Mouse (Mus musculus) neural tube, embryonic 15.5 days (tissue): ENCODE measurements around the gene Cadm2. TPM values are rescaled to one million over a fixed set of nuclear protein-coding genes. Genes with fewer than 3 reads are reported as not detected.

Source experiments
- ATAC-seq: fragments of 200-750 bp; cut with Nextera tagmentation; 2 replicates; pipeline ENCODE4 v1.8.0; 2017; ENCODE audit warnings: mild to moderate bottlenecking, moderate TSS enrichment, moderate library complexity; ENCODE audit not compliant: low FRiP score
- H3K27ac ChIP-seq: fragments of 300-500 bp; sonication (generic); replicated peaks from 2 replicates; pipeline ENCODE4 v1.5.1; 2015; ENCODE audit warnings: mild to moderate bottlenecking, inconsistent platforms
- H3K27me3 ChIP-seq: fragments of 300-500 bp; sonication (generic); replicated peaks from 2 replicates; pipeline ENCODE4 v1.6.1; 2015; ENCODE audit warnings: inconsistent platforms
- H3K36me3 ChIP-seq: fragments of 300-500 bp; sonication (generic); 2 replicates; pipeline ENCODE4 v1.6.1; 2015; ENCODE audit warnings: inconsistent platforms
- H3K4me1 ChIP-seq: fragments of 300-500 bp; sonication (generic); 2 replicates; pipeline ENCODE4 v1.6.1; 2015; ENCODE audit warnings: inconsistent platforms
- H3K4me2 ChIP-seq: fragments of 300-500 bp; sonication (generic); 2 replicates; pipeline ENCODE4 v1.6.1; 2015; ENCODE audit warnings: inconsistent platforms, mild to moderate bottlenecking, moderate library complexity
- H3K4me3 ChIP-seq: fragments of 300-500 bp; sonication (generic); replicated peaks from 2 replicates; pipeline ENCODE4 v1.5.1; 2015; ENCODE audit warnings: mild to moderate bottlenecking, inconsistent platforms
- H3K9ac ChIP-seq: fragments of 300-500 bp; sonication (generic); replicated peaks from 2 replicates; pipeline ENCODE4 v1.6.1; 2015; ENCODE audit warnings: mild to moderate bottlenecking, inconsistent platforms
- H3K9me3 ChIP-seq: fragments of 300-500 bp; sonication (generic); replicated peaks from 2 replicates; pipeline ENCODE4 v1.6.1; 2016; ENCODE audit warnings: inconsistent platforms
- WGBS: fragments of 180-500 bp; shearing (Covaris S2); methylation state at CpG from one replicate; pipeline ENCODE4 v1.1.7; 2015; ENCODE audit warnings: mixed read lengths; 5-methylcytosine and 5-hydroxymethylcytosine counted together
- polyA plus RNA-seq: library from polyadenylated mRNA; unstranded; fragments of >200 nt; fragmentation: Nextera tagmentation; extraction: Ambion mirVana; gene quantifications from 2 replicates; pipeline ENCODE4 v1.2.1, GENCODE M21; 2015

Cadm2 gene
- polyA plus RNA-seq, 1 experiment from 2014 or later, result 64.9 TPM

DNA sequence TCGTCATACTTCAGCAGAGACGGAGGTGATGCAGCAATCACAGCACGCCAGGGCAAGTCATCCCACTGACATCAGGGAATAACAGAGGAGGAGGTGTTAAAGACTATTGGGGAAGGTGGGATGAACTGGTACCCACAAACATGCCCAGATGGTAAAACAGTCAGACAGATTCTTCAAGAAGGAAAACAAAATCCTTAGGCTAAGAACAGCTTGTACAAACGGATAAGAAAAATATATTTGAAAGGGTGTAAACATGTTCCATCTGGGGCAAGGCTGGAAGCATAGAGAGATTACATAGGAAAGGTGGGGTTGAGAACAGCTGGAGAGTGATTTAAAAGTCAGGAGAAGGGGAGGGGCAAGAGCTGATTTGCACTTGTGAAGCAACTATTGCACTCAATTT lies 619.0 kb downstream of the Cadm2 start:
- Histone ChIP-seq H3K4me3 (no peak overlapping the region), H3K4me1 (no peaks in the 10 kb centered on the region), H3K36me3 (no peaks in the 10 kb centered on the region), H3K9ac (no peak overlapping the region), H3K9me3 (no peaks in the 10 kb centered on the region), H3K4me2 (no peak overlapping the region), H3K27me3 (no peaks in the 10 kb centered on the region), H3K27ac (no peak overlapping the region)
- no peak for ATAC-seq
- WGBS, result 59% methylated on average over 4 of the region's 4 CpGs

DNA sequence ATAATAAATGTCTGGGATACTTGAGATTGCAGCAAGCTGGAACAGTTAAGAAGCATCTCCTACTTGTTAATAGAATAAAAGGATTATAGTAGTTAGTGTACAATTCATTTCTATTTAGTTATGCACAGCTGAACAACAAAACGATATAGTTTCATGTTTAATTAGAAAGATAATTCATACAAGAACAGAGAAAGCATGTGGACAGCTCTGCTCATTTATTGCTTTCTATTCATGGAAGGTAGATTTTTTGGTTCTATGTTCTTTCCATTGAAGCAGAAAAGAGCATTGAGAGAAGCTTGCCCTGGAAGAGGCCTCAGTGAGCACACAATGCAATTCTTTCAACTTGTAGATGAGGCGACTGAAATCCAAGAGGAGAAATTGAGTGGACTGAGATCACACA lies 623.2 kb downstream of the Cadm2 start:
- H3K27ac ChIP-seq, result no peak overlapping the region
- ATAC-seq, result no peak
- H3K27me3 ChIP-seq, result no peaks in the 10 kb centered on the region
- no peaks in the 10 kb centered on the region for H3K4me1 ChIP-seq
- no peak overlapping the region for H3K9ac ChIP-seq
- H3K4me2 ChIP-seq, result no peak overlapping the region
- no peaks in the 10 kb centered on the region for H3K9me3 ChIP-seq
- H3K36me3 ChIP-seq, result no peaks in the 10 kb centered on the region
- H3K4me3 ChIP-seq, result no peak overlapping the region
- WGBS, result 44% methylated on average over 2 of the region's 2 CpGs

DNA sequence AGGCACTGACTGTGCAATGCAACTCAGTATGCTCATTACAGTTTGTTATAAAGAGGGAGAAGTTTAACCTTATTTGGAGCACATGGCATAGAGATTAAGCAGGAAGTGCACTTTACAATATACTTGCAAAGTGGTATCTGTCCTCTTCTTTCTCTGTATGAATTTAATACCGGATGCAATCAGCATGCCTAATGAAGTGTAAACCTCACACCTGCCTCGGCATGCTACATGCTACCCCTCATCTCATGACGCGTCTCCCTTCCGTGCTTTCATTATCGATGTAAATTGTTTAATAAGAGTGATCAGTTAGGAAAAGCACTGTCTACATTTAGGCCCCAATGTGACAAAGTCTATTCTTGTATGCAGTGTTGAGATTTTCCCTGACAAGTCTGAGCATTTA lies 633.0 kb downstream of the Cadm2 start:
- no peaks in the 10 kb centered on the region for H3K9me3 ChIP-seq
- no peak overlapping the region for H3K4me2 ChIP-seq
- H3K27ac ChIP-seq, result no peak overlapping the region
- H3K27me3 ChIP-seq, result no peaks in the 10 kb centered on the region
- 48% methylated on average over 6 of the region's 6 CpGs for WGBS
- H3K9ac ChIP-seq, result no peak overlapping the region
- peaks cover 9% of the 10 kb centered on the region; the same call in 1 of the 2 replicates for H3K4me1 ChIP-seq
- ATAC-seq, result no peak
- H3K36me3 ChIP-seq, result no peaks in the 10 kb centered on the region
- H3K4me3 ChIP-seq, result no peak overlapping the region

DNA sequence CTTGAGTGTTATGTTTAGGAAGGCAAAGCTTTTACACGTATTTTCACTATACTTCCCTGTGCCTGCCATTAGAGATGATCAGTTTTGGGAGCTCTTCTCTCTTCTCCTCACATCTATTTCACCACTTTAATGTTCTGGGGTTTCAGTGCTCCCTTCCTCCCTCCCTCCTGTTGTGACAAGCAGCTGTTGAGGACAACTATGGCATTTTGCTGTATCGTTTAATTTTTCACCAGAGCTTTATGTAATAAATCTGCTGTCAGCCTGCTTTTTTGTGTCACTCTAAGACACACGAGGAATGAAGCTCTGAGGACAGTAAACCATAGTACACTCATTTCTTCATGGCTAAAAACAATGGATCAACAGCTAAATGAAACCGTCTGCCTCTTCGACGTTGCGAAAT lies 633.8 kb downstream of the Cadm2 start:
- H3K9ac ChIP-seq, result no peak overlapping the region
- H3K4me3 ChIP-seq, result no peak overlapping the region
- 54% methylated on average over 7 of the region's 7 CpGs for WGBS
- no peaks in the 10 kb centered on the region for H3K36me3 ChIP-seq
- H3K9me3 ChIP-seq, result no peaks in the 10 kb centered on the region
- H3K27me3 ChIP-seq, result no peaks in the 10 kb centered on the region
- no peak overlapping the region for H3K4me2 ChIP-seq
- no peak overlapping the region for H3K27ac ChIP-seq
- ATAC-seq, result no peak
- peaks cover 9% of the 10 kb centered on the region; the same call in 1 of the 2 replicates for H3K4me1 ChIP-seq

DNA sequence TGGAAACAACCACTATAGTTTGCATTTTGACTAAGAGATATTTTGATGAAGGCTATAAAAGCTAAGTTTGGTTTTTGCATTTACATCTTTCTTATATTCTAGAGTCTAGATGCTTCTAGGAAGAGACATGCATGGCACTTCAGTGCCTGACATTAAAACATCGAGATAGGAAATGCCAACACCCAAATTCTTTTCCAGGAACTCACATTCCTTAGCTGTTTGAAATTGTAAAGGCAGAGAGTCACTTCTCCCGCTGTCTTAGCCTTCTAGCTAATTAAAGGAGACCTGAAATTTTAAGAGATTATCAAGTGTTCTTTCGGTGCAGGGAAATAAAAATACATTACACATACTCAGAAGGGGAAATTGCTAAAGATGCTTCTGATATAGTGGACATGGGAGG lies 649.8 kb downstream of the Cadm2 start:
- no peak overlapping the region for H3K4me2 ChIP-seq
- no peak overlapping the region for H3K9ac ChIP-seq
- H3K27me3 ChIP-seq, result no peaks in the 10 kb centered on the region
- H3K36me3 ChIP-seq, result no peaks in the 10 kb centered on the region
- no peak overlapping the region for H3K4me3 ChIP-seq
- peaks cover 4% of the 10 kb centered on the region; the same call in 1 of the 2 replicates for H3K4me1 ChIP-seq
- whole genome bisulfite sequencing, result 78% methylated on average over 3 of the region's 3 CpGs
- H3K27ac ChIP-seq, result no peak overlapping the region
- ATAC-seq, result no peak
- no peaks in the 10 kb centered on the region for H3K9me3 ChIP-seq

DNA sequence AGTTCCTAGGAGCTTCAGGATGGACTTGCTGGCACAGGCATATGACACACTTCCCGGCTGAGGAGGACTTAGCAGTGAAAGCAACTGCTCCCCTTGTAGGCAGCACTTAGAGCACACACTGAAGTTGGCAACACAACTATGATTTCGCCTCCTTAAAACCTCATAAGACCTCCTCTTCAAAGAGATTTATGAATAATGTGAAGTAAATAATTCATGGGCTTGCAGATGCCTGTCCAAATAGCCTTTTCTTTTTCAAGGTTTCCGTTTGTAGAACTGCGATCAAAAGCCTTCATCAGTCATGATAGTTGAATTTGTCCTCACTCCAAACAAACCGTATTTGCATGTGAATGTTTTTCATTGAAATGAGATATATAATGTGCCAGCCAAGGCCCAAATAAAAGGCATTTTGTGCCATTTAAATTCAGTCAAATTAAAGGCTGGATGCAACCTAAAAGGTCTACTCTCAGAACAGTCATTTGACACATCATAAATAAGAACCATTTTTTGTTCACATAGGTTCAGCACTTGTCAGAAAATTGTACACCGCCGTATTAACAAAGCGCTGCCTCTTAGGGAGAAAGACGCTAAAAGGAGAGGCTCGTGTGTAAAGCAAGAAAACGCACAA lies 651.1 kb downstream of the Cadm2 start:
- Histone ChIP-seq H3K36me3 (no peaks in the 10 kb centered on the region), H3K4me2 (peak overlapping the region; percentile 6; the same call in 1 of the 2 replicates), H3K27ac (no peak overlapping the region), H3K9ac (no peak overlapping the region), H3K4me3 (no peak overlapping the region), H3K27me3 (no peaks in the 10 kb centered on the region), H3K9me3 (no peaks in the 10 kb centered on the region), H3K4me1 (peaks cover 4% of the 10 kb centered on the region; the same call in 1 of the 2 replicates)
- 28% methylated on average over 11 of the region's 11 CpGs for WGBS
- ATAC-seq, result peak; percentile 57; the same call in 1 of the 2 replicates

DNA sequence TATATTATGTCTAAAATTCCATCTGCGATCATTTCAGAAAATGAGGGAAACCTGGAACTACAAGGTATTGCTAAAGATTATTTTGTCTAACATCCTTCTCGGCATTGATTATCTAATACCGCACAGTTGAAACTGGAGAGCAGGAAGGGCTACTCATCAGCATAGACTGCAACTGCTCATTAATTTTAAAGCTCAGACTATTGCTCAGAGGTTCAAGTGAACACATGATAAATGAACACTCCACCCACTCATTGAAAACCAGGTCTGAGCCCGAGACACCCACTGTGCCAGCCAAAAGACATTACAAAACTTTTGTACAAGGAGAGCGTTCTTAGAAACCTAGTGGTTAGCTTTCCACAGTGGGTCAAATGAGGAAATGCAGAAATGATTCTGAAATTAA lies 652.4 kb downstream of the Cadm2 start:
- H3K27ac ChIP-seq, result no peak overlapping the region
- no peak overlapping the region for H3K9ac ChIP-seq
- 42% methylated on average over 5 of the region's 5 CpGs for WGBS

DNA sequence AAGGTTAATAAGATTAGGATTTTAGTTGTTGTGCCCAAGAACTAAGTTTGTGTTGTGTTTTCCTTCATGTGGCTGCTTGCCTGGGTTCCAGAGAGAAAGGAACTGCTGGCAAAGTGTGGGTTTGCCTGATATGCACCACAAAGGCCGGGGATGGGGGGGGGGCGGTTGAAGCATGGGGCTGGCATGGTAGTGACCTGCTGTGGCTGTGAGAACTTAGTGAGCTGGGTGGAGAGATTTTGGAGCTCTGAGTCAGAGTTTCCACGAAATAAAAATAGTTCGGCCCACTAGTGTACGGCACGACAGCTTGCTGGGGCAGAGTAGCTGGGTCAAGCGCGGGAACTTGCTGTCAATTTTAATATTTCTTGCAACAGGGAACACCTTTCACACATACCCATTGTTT lies 653.0 kb downstream of the Cadm2 start:
- Histone ChIP-seq H3K4me1 (peaks cover 4% of the 10 kb centered on the region; the same call in 1 of the 2 replicates), H3K36me3 (no peaks in the 10 kb centered on the region), H3K9me3 (no peaks in the 10 kb centered on the region), H3K9ac (no peak overlapping the region), H3K4me2 (no peak overlapping the region), H3K27me3 (no peaks in the 10 kb centered on the region), H3K4me3 (no peak overlapping the region), H3K27ac (no peak overlapping the region)
- WGBS, result 80% methylated on average over 8 of the region's 8 CpGs
- no peak for ATAC-seq

More for the DNA sequence above, 652.4 kb downstream of the Cadm2 start:
- Histone ChIP-seq H3K4me1 (peaks cover 4% of the 10 kb centered on the region; the same call in 1 of the 2 replicates), H3K4me3 (no peak overlapping the region), H3K4me2 (no peak overlapping the region), H3K27me3 (no peaks in the 10 kb centered on the region), H3K36me3 (no peaks in the 10 kb centered on the region), H3K9me3 (no peaks in the 10 kb centered on the region)
- no peak for ATAC-seq

DNA sequence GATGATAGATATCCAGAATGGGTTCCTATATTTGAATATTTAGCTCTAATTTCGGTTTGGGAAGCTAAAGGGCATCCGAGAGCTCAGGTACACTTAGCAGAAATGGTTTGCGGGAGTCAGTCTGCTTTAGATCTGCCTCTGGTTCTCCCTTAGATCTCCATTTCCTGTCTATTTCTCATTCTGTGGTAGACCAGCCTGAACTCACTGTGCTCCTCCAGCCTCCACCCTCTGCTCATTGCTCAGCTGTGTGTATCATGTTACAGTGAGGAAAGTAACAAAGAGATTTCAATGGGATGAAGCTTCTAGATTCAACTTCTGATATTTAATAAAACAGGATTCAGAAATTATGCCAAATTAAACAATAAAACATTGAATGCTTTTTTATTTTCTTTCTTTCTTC lies 661.6 kb downstream of the Cadm2 start:
- Histone ChIP-seq H3K9ac (no peak overlapping the region), H3K4me3 (no peak overlapping the region), H3K27me3 (no peaks in the 10 kb centered on the region), H3K9me3 (no peaks in the 10 kb centered on the region), H3K4me2 (no peak overlapping the region), H3K36me3 (no peaks in the 10 kb centered on the region), H3K27ac (no peak overlapping the region), H3K4me1 (no peaks in the 10 kb centered on the region)
- no peak for ATAC-seq
- WGBS, result 85% methylated on average over 3 of the region's 3 CpGs

DNA sequence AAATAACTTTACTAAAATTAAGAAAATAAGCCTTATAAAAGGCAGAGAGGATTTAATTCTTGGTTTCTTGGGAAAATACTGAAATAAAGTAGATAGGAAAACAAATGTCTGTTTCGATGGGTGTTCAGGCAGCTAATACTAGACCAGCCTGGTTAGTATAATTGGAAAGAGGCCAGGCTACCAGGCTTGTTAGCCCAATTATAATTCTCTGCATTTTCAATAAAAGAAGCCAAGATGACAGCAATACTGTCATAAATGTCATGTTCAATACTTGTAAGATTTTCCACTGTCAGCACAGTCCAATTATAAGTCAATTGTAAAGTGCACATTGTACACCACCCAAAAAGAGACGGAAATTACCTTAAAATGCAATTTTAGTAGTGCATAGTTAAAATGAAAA lies 664.8 kb downstream of the Cadm2 start:
- Histone ChIP-seq H3K4me1 (no peaks in the 10 kb centered on the region), H3K27ac (no peak overlapping the region), H3K27me3 (no peaks in the 10 kb centered on the region), H3K4me2 (no peak overlapping the region), H3K9me3 (no peaks in the 10 kb centered on the region), H3K36me3 (no peaks in the 10 kb centered on the region), H3K9ac (no peak overlapping the region), H3K4me3 (no peak overlapping the region)
- no peak for ATAC-seq
- 95% methylated on average over 2 of the region's 2 CpGs for WGBS

DNA sequence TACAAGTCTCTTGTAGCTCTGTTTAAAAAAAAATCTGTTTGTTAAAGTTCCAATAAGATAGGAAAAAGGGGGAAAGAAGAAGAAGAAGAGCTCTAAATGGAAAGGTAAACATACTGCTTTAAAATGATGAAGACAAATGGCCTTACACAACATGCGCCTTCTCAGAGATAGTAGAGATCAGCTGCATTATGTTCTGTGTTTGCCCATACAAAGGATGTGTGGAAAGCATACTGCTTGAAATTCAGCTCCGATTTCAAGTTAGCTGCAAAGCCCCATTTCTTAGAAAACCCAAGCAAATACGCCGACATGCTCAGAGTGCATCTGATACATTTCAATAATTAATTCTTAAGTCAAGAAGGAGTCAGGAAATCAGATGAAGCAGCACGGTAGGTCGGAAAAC lies 684.4 kb downstream of the Cadm2 start:
- Histone ChIP-seq H3K4me2 (no peak overlapping the region), H3K36me3 (no peaks in the 10 kb centered on the region), H3K9me3 (no peaks in the 10 kb centered on the region), H3K27ac (no peak overlapping the region), H3K27me3 (no peaks in the 10 kb centered on the region), H3K4me1 (no peaks in the 10 kb centered on the region), H3K9ac (no peak overlapping the region), H3K4me3 (no peak overlapping the region)
- no peak for ATAC-seq
- WGBS, result 57% methylated on average over 6 of the region's 6 CpGs

DNA sequence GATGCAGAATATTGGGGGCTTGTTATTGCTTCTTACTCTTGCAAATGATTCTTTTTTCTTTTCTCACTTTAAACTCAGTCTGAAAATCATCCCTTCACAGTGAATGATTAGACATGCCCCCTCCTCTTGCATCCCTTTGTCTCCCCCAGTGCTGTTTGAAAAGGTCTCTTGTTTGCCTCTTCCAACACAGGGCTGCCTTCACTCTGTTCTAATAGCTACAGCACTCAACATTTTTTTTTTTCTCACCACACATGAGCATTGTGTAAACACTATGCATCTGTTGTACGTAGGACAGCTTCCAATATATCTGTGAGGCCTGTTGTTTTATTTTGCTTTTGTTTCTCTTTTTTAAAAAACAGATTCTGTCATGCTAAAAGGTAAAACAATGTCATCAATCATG lies 695.2 kb downstream of the Cadm2 start:
- ATAC-seq, result no peak
- Histone ChIP-seq H3K27ac (no peak overlapping the region), H3K9ac (no peak overlapping the region), H3K4me2 (no peak overlapping the region), H3K36me3 (no peaks in the 10 kb centered on the region), H3K4me1 (no peaks in the 10 kb centered on the region), H3K9me3 (no peaks in the 10 kb centered on the region), H3K4me3 (no peak overlapping the region), H3K27me3 (no peaks in the 10 kb centered on the region)
- WGBS, result 6% methylated on average over 1 of the region's 1 CpGs
